Mouse (Mus musculus): ENCODE measurements around the gene Cblc. TPM values are rescaled to one million over a fixed set of nuclear protein-coding genes. Genes with fewer than 3 reads are reported as not detected.

Gene Cblc
- polyA plus RNA-seq, 1 experiment from 2014 or later, result 0.57 TPM

- Histone ChIP-seq H3K36me3 (replicated peaks) (no peaks in the 10 kb centered on the region), H3K9me3 (no peaks in the 10 kb centered on the region), H3K27me3 (replicated peaks) (peaks cover 41% of the 10 kb centered on the region), H3K4me1 (peaks cover 15% of the 10 kb centered on the region), H3K9ac (peak overlapping the region; percentile 40), H3K4me3 (peak overlapping the region; percentile 35), H3K27ac (no peak overlapping the region), H3K4me2 (peak overlapping the region; percentile 79)
- ATAC-seq (replicated peaks), result peak; percentile 77
- WGBS, result under 1% methylated on average over 28 of the region's 28 CpGs
Observed at GRCm38 (mm10) chr7:19770375-19770754, 26.2 kb downstream of the Cblc start.

GRCm38 (mm10) chr7:19769434-19770374 lies 26.9 kb downstream of the Cblc start:
- WGBS, result 10% methylated on average over 16 of the region's 16 CpGs

GRCm38 (mm10) chr7:19769001-19769400 lies 27.6 kb downstream of the Cblc start:
- Histone ChIP-seq H3K36me3 (replicated peaks) (no peaks in the 10 kb centered on the region), H3K4me3 (no peak overlapping the region), H3K27me3 (replicated peaks) (peaks cover 41% of the 10 kb centered on the region), H3K9ac (no peak overlapping the region), H3K9me3 (no peaks in the 10 kb centered on the region), H3K4me1 (peaks cover 15% of the 10 kb centered on the region), H3K27ac (no peak overlapping the region), H3K4me2 (no peak overlapping the region)
- WGBS, result 26% methylated on average over 4 of the region's 4 CpGs
- 0 out of 2 replicates have a peak, but pooled peaks have one; percentile 24 for ATAC-seq (replicated peaks)

More at GRCm38 (mm10) chr7:19769434-19770374, 26.9 kb downstream of the Cblc start:
- Histone ChIP-seq H3K27ac (no peak overlapping the region), H3K36me3 (replicated peaks) (no peaks in the 10 kb centered on the region), H3K27me3 (replicated peaks) (peaks cover 41% of the 10 kb centered on the region), H3K9me3 (no peaks in the 10 kb centered on the region), H3K9ac (peak overlapping the region; percentile 40), H3K4me1 (peaks cover 15% of the 10 kb centered on the region), H3K4me3 (peak overlapping the region; percentile 35), H3K4me2 (peak overlapping the region; percentile 79)
- peak; percentile 11 for ATAC-seq (replicated peaks)

- H3K36me3 ChIP-seq (replicated peaks), result no peaks in the 10 kb centered on the region
- H3K4me2 ChIP-seq, result no peak overlapping the region
- ATAC-seq (replicated peaks), result no peak
- peaks cover 41% of the 10 kb centered on the region for H3K27me3 ChIP-seq (replicated peaks)
- no peak overlapping the region for H3K4me3 ChIP-seq
- H3K27ac ChIP-seq, result no peak overlapping the region
- H3K9me3 ChIP-seq, result no peaks in the 10 kb centered on the region
- H3K9ac ChIP-seq, result no peak overlapping the region
- 70% methylated on average over 14 of the region's 14 CpGs for WGBS
- H3K4me1 ChIP-seq, result peaks cover 15% of the 10 kb centered on the region
Observed at GRCm38 (mm10) chr7:19768251-19768650, 28.4 kb downstream of the Cblc start.

GRCm38 (mm10) chr7:19764581-19764980 lies 32.0 kb downstream of the Cblc start:
- no peaks in the 10 kb centered on the region for H3K9me3 ChIP-seq
- whole genome bisulfite sequencing, result 91% methylated on average over 9 of the region's 9 CpGs
- peaks cover 15% of the 10 kb centered on the region for H3K27me3 ChIP-seq (replicated peaks)
- no peak overlapping the region for H3K4me2 ChIP-seq
- no peak overlapping the region for H3K27ac ChIP-seq
- H3K4me3 ChIP-seq, result no peak overlapping the region
- H3K4me1 ChIP-seq, result peaks cover 2% of the 10 kb centered on the region; the same call in 1 of the 2 replicates
- H3K9ac ChIP-seq, result no peak overlapping the region
- no peak for ATAC-seq (replicated peaks)
- H3K36me3 ChIP-seq (replicated peaks), result no peaks in the 10 kb centered on the region

GRCm38 (mm10) chr7:19763829-19764477 lies 32.7 kb downstream of the Cblc start:
- H3K27me3 ChIP-seq (replicated peaks), result peaks cover 8% of the 10 kb centered on the region
- H3K27ac ChIP-seq, result no peak overlapping the region
- H3K9ac ChIP-seq, result no peak overlapping the region
- no peak overlapping the region for H3K4me3 ChIP-seq
- WGBS, result 86% methylated on average over 13 of the region's 13 CpGs
- no peaks in the 10 kb centered on the region for H3K9me3 ChIP-seq
- ATAC-seq (replicated peaks), result no peak
- no peaks in the 10 kb centered on the region for H3K36me3 ChIP-seq (replicated peaks)
- H3K4me1 ChIP-seq, result no peaks in the 10 kb centered on the region
- no peak overlapping the region for H3K4me2 ChIP-seq

GRCm38 (mm10) chr7:19762283-19762682 lies 34.3 kb downstream of the Cblc start:
- 90% methylated on average over 11 of the region's 11 CpGs for WGBS

GRCm38 (mm10) chr7:19760021-19760420 lies 36.6 kb downstream of the Cblc start:
- Histone ChIP-seq H3K9me3 (no peaks in the 10 kb centered on the region), H3K36me3 (replicated peaks) (no peaks in the 10 kb centered on the region), H3K27me3 (replicated peaks) (no peaks in the 10 kb centered on the region), H3K4me3 (no peak overlapping the region), H3K27ac (no peak overlapping the region), H3K9ac (no peak overlapping the region), H3K4me1 (no peaks in the 10 kb centered on the region), H3K4me2 (no peak overlapping the region)
- ATAC-seq (replicated peaks), result no peak
- 88% methylated on average over 13 of the region's 13 CpGs for WGBS

More at GRCm38 (mm10) chr7:19762283-19762682, 34.3 kb downstream of the Cblc start:
- no peaks in the 10 kb centered on the region for H3K4me1 ChIP-seq
- ATAC-seq (replicated peaks), result no peak
- no peaks in the 10 kb centered on the region for H3K9me3 ChIP-seq
- no peaks in the 10 kb centered on the region for H3K27me3 ChIP-seq (replicated peaks)
- no peaks in the 10 kb centered on the region for H3K36me3 ChIP-seq (replicated peaks)
- H3K27ac ChIP-seq, result no peak overlapping the region
- no peak overlapping the region for H3K9ac ChIP-seq
- H3K4me2 ChIP-seq, result no peak overlapping the region
- no peak overlapping the region for H3K4me3 ChIP-seq

GRCm38 (mm10) chr7:19758623-19759022 lies 38.0 kb downstream of the Cblc start:
- no peaks in the 10 kb centered on the region for H3K9me3 ChIP-seq
- no peak overlapping the region for H3K27ac ChIP-seq
- 92% methylated on average over 13 of the region's 13 CpGs for WGBS
- H3K4me3 ChIP-seq, result no peak overlapping the region
- no peak overlapping the region for H3K4me2 ChIP-seq
- no peak overlapping the region for H3K9ac ChIP-seq
- H3K4me1 ChIP-seq, result no peaks in the 10 kb centered on the region
- H3K27me3 ChIP-seq (replicated peaks), result no peaks in the 10 kb centered on the region
- no peak for ATAC-seq (replicated peaks)
- H3K36me3 ChIP-seq (replicated peaks), result no peaks in the 10 kb centered on the region

- Histone ChIP-seq H3K4me1 (no peaks in the 10 kb centered on the region), H3K27ac (no peak overlapping the region), H3K4me3 (no peak overlapping the region), H3K36me3 (replicated peaks) (no peaks in the 10 kb centered on the region), H3K4me2 (no peak overlapping the region), H3K9ac (no peak overlapping the region), H3K27me3 (replicated peaks) (no peaks in the 10 kb centered on the region), H3K9me3 (no peaks in the 10 kb centered on the region)
- 0 out of 2 replicates have a peak, but pooled peaks have one; percentile 7 for ATAC-seq (replicated peaks)
- WGBS, result 80% methylated on average over 23 of the region's 24 CpGs
Observed at GRCm38 (mm10) chr7:19755851-19756786, 40.5 kb downstream of the Cblc start.

- ATAC-seq (replicated peaks), result no peak
- WGBS, result 89% methylated on average over 2 of the region's 2 CpGs
- H3K9ac ChIP-seq, result no peak overlapping the region
Observed at GRCm38 (mm10) chr7:19755008-19755407, 41.6 kb downstream of the Cblc start.

More at GRCm38 (mm10) chr7:19755008-19755407, 41.6 kb downstream of the Cblc start:
- no peak overlapping the region for H3K27ac ChIP-seq
- no peaks in the 10 kb centered on the region for H3K27me3 ChIP-seq (replicated peaks)
- H3K4me3 ChIP-seq, result no peak overlapping the region
- H3K36me3 ChIP-seq (replicated peaks), result no peaks in the 10 kb centered on the region
- H3K9me3 ChIP-seq, result no peaks in the 10 kb centered on the region
- no peak overlapping the region for H3K4me2 ChIP-seq
- H3K4me1 ChIP-seq, result peaks cover 6% of the 10 kb centered on the region; the same call in 1 of the 2 replicates

Measured in midbrain, embryonic 15.5 days (tissue).